Mouse (Mus musculus) right cerebral cortex, adult 2 months (tissue): Measurements from ENCODE around the gene Gm21797.
"Not testable (repeated sequence)": the region's sequence is repeated elsewhere in the genome, so short reads cannot be mapped to it uniquely, and the experiment has no call there.

Experiments used
- DNase-seq, 2 experiments: peaks; one replicate each; pipeline ENCODE4 v3.0.0; 2021 to 2022; ENCODE audit warnings: low spot score in 2 of 2

Gene Gm21797

DNA sequence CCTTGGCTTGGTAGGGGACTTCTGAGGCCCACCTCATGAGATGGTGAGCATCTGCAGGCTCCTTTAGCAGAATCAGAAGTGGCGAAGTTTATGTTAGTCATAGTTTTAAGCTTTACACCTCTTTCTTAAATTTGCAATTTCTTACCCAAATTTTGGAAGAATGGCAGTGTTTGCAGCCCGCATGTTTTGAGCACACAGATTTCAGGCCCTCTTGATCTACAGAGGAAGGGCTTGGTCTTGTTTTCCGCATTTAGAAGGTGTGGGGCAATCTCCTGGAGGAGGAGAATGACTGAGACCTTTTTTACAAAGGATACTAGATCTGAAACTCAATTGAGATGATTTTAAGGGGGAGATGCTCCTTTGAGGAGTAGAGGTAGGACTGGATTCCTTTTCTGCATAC is at the start of gene Gm21797:
TSS of gene Gm21797 (minus strand) at position 101 of the 400 bp plus-strand sequence.
- DNase-seq = not testable (repeated sequence)

DNA sequence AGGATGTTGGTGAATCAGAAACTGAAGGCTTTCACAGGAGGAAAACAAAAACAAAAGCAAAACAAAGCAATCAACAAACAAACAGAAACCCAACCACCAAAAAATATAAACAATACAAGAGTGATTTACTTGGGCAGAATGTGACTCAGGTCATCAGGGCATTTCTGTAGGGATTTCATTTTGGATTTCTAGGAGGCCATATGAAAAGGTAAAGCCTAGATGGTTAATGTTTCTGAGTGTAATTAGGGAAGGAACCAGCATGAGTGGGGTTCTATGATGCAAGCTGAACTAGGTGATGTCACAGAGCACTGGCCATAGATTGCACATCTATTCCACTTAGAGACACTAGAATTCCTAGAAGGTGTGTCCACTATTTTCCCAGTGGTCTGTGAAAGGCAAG is 29.0 kb upstream of the Gm21797 start, which contains the start of gene Gm20795:
TSS of gene Gm20795 (plus strand) at position 301 of the 400 bp plus-strand sequence.
- not testable (repeated sequence) for DNase-seq
